Mouse (Mus musculus) layer of hippocampus, postnatal 25 days (tissue): Measurements from ENCODE around the gene Itgb7. TPM values are rescaled to one million over a fixed set of nuclear protein-coding genes. Genes with fewer than 3 reads are reported as not detected.

Source experiments
- DNase-seq, 2 experiments: peaks; one replicate each; pipeline ENCODE4 v3.0.0; 2022; ENCODE audit warnings: mixed read lengths in 2 of 2, low spot score in 1 of 2; ENCODE audit errors: extremely low spot score in 1 of 2
- total RNA-seq, 2 experiments: library from RNA; stranded (reverse); gene quantifications; 2 replicates each; pipeline ENCODE4 v1.2.3; 2021

The Itgb7 gene
- total RNA-seq, 2 experiments from 2014 or later, result 2.0 to 2.3 TPM

DNA sequence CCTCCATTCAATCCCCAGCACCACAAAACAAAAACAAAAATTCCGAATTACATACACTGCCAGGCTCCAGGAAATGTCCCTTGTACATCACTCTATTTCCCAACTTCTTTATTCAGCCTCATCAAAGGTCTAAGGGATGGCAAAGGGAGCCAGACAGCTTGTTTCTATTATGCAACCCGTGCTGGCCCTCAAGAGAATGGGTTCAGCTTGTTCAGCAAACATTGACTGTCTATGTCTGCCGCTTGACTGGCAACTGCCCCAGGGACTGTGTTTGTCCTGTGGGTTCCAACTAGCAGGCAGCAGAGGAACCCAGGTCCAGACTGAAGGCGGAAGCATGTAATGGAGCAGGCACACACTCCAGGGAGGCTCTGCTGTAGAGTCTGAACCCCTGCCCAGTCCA is 32.9 kb downstream of the Itgb7 start:
- DNase-seq, result no peak

DNA sequence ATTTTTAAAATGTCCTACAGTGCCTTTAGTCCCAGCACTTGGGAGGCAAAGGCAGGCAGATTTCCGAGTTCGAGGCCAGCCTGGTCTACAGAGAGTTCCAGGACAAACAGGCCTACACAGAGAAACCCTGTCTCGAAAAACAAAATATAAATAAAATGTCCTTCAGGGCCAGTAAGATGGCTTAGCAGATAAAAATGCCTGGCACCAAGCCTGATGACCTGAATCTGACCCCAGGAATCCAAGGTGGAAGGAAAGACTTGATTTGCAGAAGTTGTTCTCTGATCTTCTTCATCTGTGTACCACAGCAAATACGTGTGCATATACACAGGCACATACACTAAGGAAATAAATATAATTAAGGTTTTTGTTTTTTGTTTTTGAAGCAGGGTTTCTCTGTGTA is 36.4 kb downstream of the Itgb7 start:
- no peak for DNase-seq

DNA sequence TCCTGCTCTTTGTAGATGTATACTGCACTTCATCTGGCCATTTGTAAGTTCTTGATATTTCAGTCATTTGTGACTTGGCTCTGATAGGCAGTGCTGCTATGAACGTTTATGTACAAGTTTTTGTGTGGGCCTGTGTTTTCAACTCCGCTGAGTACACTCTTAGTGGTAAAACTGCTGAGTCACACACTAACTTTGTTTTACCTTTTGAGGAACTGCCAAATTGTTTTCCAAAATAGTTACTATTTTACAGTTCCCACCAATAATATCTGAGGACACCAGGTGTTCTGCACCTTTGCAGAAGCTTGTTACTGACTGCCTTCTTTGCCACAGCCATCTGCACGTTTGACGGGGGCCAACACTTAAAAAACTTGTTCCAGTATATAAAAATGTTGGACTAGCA is 37.3 kb downstream of the Itgb7 start:
- no peak for DNase-seq

DNA sequence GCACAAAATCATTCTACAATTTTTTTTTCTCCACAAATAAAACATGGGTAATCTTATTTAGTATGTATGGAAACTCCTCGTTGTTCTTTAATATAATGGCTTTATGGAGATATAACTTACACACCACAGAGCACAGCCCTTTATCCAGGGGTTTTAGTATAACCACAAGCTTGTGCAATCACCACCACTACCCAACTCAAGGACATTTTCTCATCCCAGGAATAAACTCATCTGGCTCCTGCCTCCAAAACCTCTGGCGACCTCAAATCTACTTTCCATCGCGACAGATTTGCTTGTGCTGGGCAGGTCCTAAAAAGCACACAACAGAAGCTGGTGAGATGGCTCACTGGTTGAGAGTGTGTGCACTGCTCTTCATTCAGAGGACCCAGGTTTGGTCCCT is 38.1 kb downstream of the Itgb7 start:
- DNase-seq, result no peak

DNA sequence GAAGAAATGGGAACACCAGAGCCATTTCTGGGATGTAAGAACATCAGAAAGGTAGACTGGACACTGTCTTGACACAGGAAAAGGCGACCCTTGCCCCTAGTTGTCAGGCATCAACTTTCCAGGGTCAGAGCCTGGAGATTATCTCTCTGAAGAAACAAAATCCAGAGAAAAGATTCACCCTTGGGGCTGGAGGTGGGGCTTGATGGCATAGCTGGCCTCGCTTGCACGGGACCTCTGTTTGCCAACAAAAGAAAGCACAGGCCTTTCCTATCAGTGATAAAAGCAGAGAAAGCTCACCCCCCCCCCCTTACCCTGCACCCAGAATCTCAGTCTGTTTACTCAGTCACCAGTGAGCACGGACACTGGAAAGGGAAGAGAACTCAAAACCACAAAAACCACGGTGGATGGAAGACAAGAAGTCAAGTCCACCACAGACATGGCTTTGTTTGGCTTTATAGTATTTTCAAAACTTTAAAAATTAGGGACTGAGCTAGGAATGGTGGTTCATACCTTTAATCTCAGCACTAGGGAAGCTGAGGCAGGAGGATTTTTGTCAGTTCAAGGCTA is 38.8 kb downstream of the Itgb7 start:
- no peak for DNase-seq

DNA sequence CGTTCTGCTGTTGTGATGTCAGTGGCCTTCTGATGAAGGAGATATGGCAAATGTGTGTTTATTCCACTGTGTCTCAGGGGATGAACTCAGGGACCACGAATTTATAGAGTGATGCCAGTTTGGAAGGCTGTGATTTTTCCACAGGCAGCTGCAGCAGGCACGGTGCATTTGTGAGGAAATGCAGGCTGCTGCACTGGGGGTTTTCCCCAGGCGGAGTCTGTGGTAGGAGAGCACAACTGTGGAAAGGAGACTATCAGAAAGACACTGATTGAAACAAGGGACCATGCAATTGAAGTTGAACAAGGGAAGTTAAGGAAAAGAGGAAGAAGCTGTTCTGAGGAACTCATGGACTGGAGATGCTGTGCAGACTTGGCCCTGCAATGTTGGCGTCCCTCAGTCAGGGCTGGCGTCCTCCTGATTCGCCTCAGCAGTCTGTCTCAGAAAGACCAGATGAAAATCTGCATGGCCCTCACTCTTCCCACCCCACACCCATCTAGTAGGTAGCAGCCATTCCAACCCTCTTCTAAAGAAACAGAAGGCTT is 39.4 kb downstream of the Itgb7 start:
- DNase-seq, result no peak

DNA sequence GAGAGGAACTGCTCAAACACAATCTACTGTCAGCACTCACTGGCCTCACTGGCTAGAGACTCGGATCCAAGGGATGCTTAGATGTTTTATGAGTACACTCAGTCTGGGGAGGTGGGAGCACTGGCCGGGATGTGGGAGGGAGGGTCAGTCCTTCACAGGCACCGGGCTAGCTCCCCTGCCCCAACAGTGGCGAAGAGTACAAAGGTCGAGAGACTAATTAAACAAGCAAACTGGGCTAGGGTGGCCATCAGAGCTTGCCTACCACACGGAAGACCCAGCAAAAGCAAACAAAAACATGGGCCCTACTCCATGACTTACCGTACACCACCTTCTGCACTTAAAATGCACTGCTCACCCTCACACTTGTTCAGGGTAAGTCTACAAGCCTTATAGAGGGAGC is 40.0 kb downstream of the Itgb7 start:
- no peak for DNase-seq

DNA sequence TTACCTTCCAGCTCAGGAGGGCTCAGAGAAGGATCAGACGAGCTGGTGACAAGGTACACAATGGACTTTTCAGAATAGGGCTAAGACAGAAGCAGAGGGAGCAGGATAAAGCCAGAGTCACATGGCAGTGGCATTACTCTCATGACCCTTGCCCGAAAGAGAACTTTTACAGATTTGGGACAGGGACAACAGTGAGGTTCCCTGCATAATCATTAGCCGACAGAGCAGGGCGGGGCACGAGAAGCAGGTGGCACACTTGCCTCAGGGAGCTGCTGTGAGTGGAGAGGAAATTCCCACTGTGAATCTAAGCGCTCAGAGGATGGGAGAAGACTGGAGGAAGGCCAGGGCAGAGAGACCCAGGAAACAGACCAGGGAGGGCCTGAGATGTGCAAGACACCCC is 42.9 kb downstream of the Itgb7 start:
- no peak for DNase-seq

DNA sequence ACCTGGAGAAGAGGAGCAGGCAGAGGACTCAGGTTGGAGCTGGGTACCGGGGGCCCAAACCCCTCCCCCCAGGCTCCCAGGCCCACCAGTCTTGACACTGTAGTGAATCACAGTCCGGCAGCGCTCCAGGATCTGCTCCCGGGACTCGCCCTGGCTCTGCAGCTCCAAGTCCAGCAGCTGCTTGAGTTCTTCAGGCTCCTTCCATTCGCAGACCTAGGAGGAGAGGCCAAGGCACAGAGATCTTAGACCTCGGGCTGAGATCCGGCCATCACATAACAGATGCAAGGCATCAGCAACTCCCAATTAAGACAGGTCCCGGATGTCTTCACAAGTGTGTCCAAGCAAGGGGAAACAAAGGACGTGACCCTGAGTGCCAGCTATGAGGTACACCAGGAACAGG is 43.6 kb downstream of the Itgb7 start:
- DNase-seq, result no peak

DNA sequence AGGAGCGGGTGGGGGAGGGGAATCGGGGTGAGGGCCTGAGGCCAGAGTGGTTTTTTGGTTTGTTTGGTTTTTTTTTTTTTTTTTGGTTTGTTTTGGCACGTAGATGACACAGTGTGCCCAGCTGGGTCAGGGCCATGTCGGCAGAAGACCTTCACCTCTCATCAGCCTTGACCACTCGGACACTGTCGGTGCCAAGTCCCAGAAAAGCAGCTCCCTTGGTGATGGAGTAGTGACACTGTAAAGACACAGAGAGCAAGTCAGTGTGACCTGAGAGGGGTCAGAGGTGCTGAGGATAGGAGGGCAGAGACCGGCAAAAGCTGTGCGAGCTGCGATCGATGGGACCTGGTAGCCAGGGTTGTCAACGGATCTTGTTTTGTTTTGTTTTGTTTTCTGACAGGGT is 45.5 kb downstream of the Itgb7 start:
- no peak for DNase-seq

DNA sequence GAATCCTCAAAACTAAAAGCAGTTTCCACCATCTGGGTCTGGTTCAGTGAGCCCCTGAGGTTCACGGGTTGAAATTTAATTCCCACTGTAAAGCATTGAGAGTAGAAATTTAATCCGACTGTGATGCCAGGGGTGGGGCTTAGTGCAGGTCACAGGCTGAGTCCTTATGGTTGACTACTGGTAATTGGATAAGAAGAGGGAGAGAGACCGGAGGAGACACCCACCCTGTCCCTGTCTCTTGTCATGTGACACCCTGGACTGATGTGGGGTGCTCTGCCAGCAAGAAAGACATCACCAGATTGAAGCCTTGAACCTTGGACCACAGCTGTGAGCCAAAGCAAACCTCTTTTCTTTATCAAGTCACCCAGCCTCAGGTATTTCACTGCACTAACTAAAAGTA is 48.7 kb downstream of the Itgb7 start:
- no peak for DNase-seq

DNA sequence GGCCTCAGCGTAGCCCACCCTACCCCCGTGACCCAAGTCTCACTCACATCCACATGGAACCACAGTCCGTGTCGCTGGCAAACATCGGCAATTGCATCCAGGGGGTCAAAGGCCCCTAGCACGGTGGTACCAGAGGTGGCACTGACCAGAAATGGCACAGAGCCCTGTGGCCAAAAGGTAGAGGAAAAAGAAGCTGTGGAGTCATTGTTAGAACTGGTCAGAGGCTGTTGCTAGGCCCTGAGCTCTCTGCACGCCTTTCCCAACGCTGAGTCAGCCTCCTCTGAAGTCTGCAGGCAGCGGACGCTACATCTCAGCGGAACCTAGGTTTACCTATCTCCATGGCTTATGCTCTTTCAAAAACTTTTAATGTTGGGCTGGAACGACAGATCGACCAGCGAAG is 51.8 kb downstream of the Itgb7 start:
- no peak for DNase-seq

DNA sequence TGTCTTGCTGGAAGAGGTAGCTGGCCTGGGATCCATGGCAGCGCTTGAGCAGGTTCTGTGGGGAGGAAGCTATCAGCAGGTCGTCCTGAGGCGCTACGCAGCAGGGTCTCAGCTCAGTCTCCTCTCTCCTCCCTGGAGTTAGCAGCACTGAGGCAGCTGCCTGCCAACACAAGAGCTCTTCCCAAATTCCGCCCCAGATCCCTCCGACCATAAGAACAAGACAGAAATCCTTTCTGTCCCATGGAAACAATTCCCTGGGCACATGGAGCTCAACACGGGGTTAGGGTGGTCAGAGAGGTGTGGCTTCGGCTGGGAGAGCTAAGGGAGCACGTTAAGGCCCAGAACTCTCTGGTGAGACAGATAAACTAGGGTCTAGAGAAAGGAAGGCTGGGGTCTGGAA is 52.6 kb downstream of the Itgb7 start:
- no peak for DNase-seq

DNA sequence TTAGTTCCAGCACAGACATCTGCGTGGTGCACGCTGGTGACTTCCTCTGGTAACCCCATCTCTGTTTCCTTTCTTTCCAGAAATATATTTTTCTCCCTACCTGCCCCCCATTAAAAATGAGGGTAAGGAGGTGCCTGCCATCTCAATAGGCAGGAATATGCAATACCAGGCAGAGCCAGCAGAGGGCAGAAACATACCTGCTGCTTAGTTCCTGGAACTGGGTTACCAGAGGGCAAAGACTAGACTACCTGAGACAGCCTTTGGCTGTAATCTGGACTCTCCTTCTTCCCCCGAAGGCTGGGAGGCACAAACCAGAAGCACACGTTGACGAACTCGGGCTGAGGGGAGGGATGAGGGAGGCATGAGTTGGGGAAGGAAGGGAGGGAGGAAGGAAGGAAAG is 53.5 kb downstream of the Itgb7 start:
- peak; percentile 77 to 95 for DNase-seq

DNA sequence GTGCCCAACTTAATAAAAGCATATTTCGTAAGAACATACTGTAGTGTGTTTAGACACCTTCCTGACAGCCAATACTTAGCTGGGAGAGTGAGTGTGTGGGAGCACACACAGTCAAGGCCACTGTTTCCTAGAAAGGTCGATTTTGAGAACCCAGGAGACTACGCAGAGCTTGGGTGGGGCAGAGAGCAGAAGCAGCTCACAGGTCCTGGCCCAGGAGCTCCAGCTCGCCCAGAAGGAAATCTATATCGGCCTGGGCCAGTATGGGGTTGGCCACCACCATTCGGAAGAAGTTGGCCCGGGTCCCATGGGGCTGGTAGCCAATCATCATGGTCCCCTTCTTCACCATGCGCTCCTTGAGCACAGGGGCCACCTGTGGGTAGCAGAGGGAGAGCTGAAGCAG is 54.3 kb downstream of the Itgb7 start:
- DNase-seq, result no peak

DNA sequence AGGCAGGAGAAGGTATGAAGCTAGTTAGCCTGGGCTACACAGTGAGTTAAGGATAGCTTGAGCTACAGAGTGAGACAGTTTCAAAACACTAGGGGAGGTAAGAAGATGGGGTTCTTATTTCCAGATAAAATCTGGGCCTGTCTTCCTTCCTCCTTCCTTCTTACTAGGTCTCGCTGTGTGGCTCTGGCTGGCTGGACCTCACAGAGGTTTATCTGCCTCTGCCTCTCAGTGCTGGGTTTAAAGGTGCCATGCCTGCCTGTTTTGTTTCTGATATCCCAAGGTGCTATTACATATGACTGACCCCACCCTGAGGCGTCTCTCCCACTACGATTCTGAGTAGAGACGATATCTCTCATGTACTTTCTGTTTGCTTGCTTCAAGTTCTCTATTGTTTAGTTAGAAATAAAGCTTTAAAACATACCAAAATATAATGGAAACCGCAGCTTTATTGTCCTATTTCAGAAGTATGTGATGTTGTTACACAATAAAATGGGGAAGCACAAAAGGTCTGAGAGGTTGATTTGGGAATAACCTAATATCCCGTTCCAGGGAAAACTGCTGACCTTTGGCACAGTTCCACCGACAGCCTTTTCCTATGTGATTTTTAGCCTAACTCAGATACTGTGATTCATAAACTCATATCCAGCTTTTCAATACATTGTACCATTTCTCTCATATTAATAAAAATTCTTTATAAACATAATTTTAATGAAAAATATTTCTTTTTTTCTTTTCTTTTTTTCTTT is 55.0 kb downstream of the Itgb7 start:
- DNase-seq, result no peak

DNA sequence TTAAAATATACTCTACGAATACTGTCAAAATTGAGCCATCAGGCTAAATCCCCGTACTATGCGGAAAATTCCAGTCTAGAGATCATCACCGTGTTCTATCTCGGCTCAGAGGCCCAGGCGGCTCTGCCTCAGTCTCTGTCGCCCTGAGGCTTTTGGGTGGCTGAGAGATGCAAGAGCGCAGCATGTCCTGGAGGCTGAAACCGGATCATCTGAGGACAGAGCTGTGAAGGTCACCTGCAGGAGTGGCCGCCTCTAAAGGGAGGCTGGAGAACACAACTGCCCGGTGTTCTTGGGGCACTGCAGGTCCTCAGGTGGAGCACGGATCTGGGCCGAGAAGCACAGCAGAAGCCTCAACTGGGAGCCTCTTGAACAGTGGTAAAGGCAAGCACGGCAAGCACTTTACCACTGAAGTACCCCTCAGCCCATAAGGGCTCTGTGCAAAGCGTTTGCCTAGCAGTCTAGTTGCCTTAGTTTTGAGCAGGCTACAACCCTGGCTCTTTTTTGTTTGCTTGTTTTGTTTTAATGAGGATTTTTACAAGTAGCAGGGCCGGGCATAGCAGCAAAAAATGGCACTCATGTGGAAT is 55.9 kb downstream of the Itgb7 start:
- no peak for DNase-seq

DNA sequence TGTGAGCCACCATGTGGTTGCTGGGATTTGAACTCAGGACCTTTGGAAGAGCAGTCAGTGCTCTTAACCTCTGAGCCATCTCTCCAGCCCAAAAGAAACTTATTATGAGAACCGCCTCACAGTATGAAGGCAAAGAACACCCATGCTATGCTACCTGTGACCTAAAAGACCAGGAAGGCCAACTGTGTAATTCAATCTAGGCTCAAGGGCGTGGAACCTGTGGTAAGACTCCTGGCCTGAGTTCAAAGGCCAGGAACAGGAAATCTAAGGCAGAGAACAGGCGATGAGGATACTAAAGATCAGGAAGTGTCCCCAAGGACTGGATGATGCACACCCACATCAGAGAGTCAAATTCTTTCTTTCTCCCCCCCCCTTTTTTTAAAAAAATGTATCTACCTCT is 58.2 kb downstream of the Itgb7 start:
- no peak for DNase-seq

DNA sequence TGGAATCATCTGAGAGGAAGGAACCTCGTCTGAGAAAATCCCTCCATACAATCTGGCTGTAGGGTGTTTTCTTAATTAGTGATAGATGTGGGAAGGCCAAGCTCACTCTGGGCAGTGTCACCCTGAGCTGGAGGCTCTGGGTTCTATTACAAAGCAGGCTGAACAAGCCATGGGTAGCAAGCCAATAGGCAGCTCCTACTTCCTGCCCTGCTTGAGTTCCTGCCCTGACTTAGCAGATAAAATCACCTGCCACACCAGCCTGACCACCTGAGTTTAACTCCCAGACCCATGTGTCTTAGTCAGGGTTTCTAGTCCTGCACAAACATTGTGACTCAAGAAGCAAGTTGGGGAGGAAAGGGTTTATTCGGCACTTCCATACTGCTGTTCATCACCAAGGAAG is 62.7 kb downstream of the Itgb7 start:
- no peak for DNase-seq

DNA sequence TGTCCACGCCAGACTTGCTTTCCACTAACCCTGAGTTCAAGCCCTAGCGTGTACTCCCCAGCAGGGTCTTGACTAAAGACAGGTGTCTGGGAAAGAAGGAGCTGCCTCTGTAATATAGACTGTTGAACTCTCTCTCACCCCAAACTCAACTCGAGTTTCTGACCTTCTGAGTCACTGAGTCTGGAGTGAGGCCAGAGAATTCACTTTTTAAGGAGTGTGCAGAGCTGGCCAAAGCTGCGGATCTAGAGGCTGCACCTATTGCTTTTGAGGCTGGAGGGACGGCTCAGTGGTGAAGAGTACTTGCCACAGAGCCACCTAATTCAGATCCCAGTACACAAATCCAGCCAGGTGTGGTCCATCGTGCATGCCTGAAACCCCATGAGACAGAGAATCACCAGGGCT is 64.1 kb downstream of the Itgb7 start:
- no peak for DNase-seq
